Mouse (Mus musculus): ENCODE data around the gene Lmtk3. TPM values are rescaled to one million over a fixed set of nuclear protein-coding genes. Genes with fewer than 3 reads are reported as not detected.

The Lmtk3 gene
- polyA plus RNA-seq, 1 experiment from 2014 or later: 32.3 TPM

DNA sequence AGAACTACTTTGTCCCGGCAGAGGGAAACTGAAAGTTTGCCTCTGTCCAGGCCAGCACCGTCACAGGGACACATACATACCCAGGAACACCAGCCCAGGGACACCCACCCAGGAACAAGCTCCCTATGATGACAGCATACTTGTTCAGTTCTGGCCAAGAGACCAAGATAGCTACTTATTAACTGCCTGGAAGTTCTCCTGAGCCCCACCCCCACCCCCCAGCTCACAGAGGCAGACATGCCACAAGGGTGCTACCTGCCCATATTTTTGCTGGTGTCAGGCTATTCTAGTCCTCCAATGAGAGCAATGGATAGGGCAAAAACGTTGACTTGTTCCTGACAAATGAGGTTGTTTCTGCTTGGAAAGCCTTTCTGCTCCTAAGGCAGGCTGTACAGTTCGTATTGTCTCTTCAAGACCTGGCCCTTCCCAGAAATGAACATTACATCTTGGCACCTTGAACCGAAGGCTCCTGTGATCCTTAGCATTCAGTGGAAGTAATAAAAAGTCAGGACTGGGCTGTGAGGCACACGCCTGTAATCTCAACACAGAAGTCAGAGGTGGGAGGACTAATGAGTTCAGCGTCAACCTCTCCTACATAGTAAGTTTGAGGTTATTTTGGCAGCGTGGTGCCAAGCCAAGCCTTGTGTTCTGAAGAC, 13.0 kb upstream of the Lmtk3 start:
- 80% methylated on average over 8 of the region's 8 CpGs for WGBS
- H3K27me3 ChIP-seq (ENCODE audit: control insufficient read depth, insufficient read depth, low read length): no peaks in the 10 kb centered on the region
- H3K36me3 ChIP-seq (ENCODE audit: control insufficient read depth, insufficient read depth, low read length): no peaks in the 10 kb centered on the region
- no peak for ATAC-seq (ENCODE audit: low read depth)
- H3K4me1 ChIP-seq (ENCODE audit: control insufficient read depth, insufficient read depth, low read length): no peaks in the 10 kb centered on the region
- no peaks in the 10 kb centered on the region for H3K9me3 ChIP-seq (ENCODE audit: control insufficient read depth, low read length)
- no peak overlapping the region for H3K4me3 ChIP-seq (ENCODE audit: low read depth, low read length)
- H3K27ac ChIP-seq (ENCODE audit: low read depth, low read length): no peak overlapping the region
- no peak overlapping the region for H3K9ac ChIP-seq (replicated peaks; ENCODE audit: low read depth, low read length)
- H3K4me2 ChIP-seq (ENCODE audit: low read depth, low read length): no peak overlapping the region

DNA sequence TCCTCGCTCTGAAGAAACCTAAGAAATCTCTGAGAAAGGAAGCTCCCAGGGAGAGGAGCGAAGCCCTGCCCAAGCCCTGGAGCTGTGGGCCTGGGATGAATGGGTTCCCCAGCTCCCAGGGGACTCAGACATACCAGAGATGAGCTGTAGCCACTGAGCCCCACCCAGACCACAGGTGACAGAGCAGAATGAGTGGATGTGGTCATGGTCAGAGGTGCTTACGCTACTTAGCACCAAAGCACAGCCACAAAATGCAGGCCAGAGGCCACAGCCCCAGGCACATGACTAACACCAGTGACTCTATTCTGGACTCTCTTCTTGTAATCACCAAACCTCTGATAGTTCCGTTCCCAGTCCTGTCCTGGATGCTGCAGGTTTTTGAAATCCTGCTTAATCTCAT, 12.4 kb upstream of the Lmtk3 start:
- H3K27ac ChIP-seq (ENCODE audit: low read depth, low read length): no peak overlapping the region
- H3K27me3 ChIP-seq (ENCODE audit: control insufficient read depth, insufficient read depth, low read length): no peaks in the 10 kb centered on the region
- no peak for ATAC-seq (ENCODE audit: low read depth)
- H3K36me3 ChIP-seq (ENCODE audit: control insufficient read depth, insufficient read depth, low read length): no peaks in the 10 kb centered on the region
- no peak overlapping the region for H3K4me2 ChIP-seq (ENCODE audit: low read depth, low read length)
- no peaks in the 10 kb centered on the region for H3K9me3 ChIP-seq (ENCODE audit: control insufficient read depth, low read length)
- WGBS: 75% methylated on average over 4 of the region's 4 CpGs
- H3K4me1 ChIP-seq (ENCODE audit: control insufficient read depth, insufficient read depth, low read length): no peaks in the 10 kb centered on the region
- no peak overlapping the region for H3K4me3 ChIP-seq (ENCODE audit: low read depth, low read length)
- H3K9ac ChIP-seq (replicated peaks; ENCODE audit: low read depth, low read length): no peak overlapping the region

DNA sequence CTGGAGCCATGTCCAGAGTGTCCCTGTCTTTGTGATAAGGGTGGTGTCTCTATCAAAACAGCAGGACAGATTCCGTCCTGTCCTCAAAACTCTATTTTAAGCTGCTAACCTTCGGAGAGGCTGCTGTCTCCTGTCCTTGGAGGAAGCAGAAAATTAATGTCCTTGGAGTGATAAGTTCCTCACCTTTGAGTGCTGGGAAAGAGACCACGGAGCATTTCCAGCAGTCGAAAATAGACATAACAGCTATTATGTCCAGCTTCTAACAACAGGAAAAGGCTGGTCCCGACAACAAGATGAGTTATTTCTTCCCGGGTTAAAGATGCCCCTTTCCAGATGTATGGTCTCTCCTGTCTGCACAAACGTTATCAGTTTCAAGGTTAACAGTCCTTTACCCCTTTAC, 8.3 kb upstream of the Lmtk3 start:
- WGBS: 84% methylated on average over 7 of the region's 7 CpGs
- no peaks in the 10 kb centered on the region for H3K27me3 ChIP-seq (ENCODE audit: control insufficient read depth, insufficient read depth, low read length)
- H3K9me3 ChIP-seq (ENCODE audit: control insufficient read depth, low read length): no peaks in the 10 kb centered on the region
- no peak overlapping the region for H3K9ac ChIP-seq (replicated peaks; ENCODE audit: low read depth, low read length)
- H3K4me2 ChIP-seq (ENCODE audit: low read depth, low read length): no peak overlapping the region
- no peak overlapping the region for H3K27ac ChIP-seq (ENCODE audit: low read depth, low read length)
- no peak overlapping the region for H3K4me3 ChIP-seq (ENCODE audit: low read depth, low read length)
- no peaks in the 10 kb centered on the region for H3K36me3 ChIP-seq (ENCODE audit: control insufficient read depth, insufficient read depth, low read length)
- H3K4me1 ChIP-seq (ENCODE audit: control insufficient read depth, insufficient read depth, low read length): no peaks in the 10 kb centered on the region
- ATAC-seq (ENCODE audit: low read depth): no peak

DNA sequence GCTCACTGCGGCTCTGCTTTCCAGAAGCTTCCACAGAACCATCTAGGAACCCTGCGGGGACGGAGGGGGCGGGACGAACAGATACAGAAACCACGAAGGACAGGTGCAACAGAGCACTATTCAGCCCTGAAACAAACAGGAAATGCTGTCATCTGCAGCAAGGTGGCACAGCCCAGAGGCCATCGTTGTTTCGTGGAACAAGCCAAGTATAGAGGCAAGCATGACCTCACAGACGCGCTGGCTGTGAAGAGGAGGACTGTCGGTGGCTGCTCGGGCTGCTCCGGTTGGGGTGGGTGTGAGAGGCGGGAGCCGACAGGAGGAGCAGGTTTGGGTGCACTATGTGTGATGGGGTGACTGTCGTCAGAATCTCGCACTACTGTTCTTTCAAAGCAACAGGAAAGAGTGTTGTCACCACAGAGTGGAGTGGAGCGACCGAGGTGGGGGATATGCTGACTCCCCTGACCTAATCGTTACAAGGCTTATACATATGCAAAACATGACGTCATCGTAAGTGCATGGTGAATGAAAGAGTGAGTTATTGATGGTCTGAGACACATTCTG, 4.4 kb upstream of the Lmtk3 start:
- WGBS: 20% methylated on average over 22 of the region's 22 CpGs
- Histone ChIP-seq H3K9ac (replicated peaks; ENCODE audit: low read depth, low read length) (no peak overlapping the region), H3K36me3 (ENCODE audit: control insufficient read depth, insufficient read depth, low read length) (no peaks in the 10 kb centered on the region), H3K9me3 (ENCODE audit: control insufficient read depth, low read length) (no peaks in the 10 kb centered on the region), H3K27me3 (ENCODE audit: control insufficient read depth, insufficient read depth, low read length) (no peaks in the 10 kb centered on the region), H3K4me3 (ENCODE audit: low read depth, low read length) (no peak overlapping the region), H3K4me1 (ENCODE audit: control insufficient read depth, insufficient read depth, low read length) (no peaks in the 10 kb centered on the region), H3K27ac (ENCODE audit: low read depth, low read length) (no peak overlapping the region), H3K4me2 (ENCODE audit: low read depth, low read length) (no peak overlapping the region)
- no peak for ATAC-seq (ENCODE audit: low read depth)

DNA sequence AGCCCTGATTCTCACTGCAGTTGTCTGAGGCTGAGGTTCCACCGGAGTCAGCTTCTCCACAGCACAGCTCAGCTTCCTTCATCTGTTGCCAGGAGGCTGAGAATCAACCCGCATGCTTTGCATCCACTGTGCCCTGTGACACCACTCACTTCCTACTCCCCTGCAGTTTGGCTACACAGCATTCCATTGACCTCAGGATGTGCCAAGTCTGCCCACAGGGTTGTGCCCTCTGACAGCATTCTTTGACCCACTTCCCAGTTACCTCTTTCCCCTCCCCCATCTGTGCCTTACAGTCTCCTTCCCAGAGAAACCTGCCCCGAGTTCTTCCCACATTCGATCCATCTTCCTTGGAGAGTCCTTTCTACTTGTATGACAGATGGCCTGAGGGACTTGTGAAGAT, 1.3 kb upstream of the Lmtk3 start:
- Histone ChIP-seq H3K4me3 (ENCODE audit: low read depth, low read length) (no peak overlapping the region), H3K4me2 (ENCODE audit: low read depth, low read length) (no peak overlapping the region), H3K4me1 (ENCODE audit: control insufficient read depth, insufficient read depth, low read length) (peaks cover 8% of the 10 kb centered on the region), H3K27ac (ENCODE audit: low read depth, low read length) (no peak overlapping the region), H3K27me3 (ENCODE audit: control insufficient read depth, insufficient read depth, low read length) (peaks cover 2% of the 10 kb centered on the region; the same call in 1 of the 2 replicates), H3K36me3 (ENCODE audit: control insufficient read depth, insufficient read depth, low read length) (0 out of 2 replicates have a peak, but pooled peaks cover under 1% of the 10 kb centered on the region), H3K9me3 (ENCODE audit: control insufficient read depth, low read length) (no peaks in the 10 kb centered on the region), H3K9ac (replicated peaks; ENCODE audit: low read depth, low read length) (no peak overlapping the region)
- WGBS: 68% methylated on average over 4 of the region's 4 CpGs
- ATAC-seq (ENCODE audit: low read depth): no peak

DNA sequence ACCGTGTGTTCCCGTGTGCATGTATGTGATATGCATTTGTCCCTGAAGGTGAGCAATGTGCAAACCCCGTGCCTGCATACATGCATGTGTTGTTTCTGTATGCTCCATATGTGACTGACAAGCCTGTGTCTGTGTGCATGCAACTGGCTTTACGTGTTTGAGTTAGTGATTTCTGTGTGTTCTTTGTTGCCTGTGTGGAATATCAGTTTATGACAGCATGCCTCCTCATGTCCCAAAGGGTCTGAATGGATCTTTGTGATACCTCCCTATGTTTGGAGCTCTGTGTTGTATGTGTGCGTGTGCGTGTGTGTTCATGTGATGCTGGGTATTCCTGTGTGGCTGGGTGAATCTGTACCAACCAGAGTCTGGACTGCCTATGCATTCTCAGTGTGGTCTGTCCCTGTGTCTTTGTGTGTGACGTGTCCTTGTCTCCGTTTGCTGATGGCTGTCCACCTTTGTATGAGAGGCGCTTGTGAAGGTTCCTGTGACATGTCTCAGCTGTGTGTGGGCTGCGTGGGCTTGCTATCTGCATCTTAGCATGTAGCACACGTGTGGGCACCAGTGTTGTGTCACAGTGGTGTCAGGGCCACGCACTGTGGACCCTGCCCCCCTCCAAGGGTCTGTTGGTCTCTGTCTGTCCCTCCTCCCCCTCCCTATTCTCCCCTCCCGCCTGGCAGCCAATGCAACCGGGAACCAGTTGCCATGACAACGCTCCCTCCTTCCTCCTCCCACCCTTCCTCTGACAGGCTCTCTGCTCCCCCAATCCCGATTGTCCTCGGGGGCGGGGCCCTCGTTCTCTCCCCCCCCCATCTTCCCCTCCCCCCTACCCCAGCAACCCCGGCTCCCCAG, 1.2 kb downstream of the Lmtk3 start, which contains the start of gene Sult2b1:
Gene Sult2b1 (minus strand): TSS at position 146 of the 849 bp plus-strand sequence.
- peaks cover 2% of the 10 kb centered on the region; the same call in 1 of the 2 replicates for H3K27me3 ChIP-seq (ENCODE audit: control insufficient read depth, insufficient read depth, low read length)
- peaks cover 22% of the 10 kb centered on the region for H3K36me3 ChIP-seq (ENCODE audit: control insufficient read depth, insufficient read depth, low read length)
- H3K4me1 ChIP-seq (ENCODE audit: control insufficient read depth, insufficient read depth, low read length): peaks cover 13% of the 10 kb centered on the region
- H3K4me2 ChIP-seq (ENCODE audit: low read depth, low read length): peak within 1 kb of the TSS; percentile 72
- ATAC-seq (ENCODE audit: low read depth): peak; percentile 63
- peak within 1 kb of the TSS; percentile 97 for H3K9ac ChIP-seq (replicated peaks; ENCODE audit: low read depth, low read length)
- WGBS: 15% methylated on average over 15 of the region's 20 CpGs
- H3K4me3 ChIP-seq (ENCODE audit: low read depth, low read length): peak within 1 kb of the TSS; percentile 97
- H3K27ac ChIP-seq (ENCODE audit: low read depth, low read length): peak within 1 kb of the TSS; percentile 95
- no peaks in the 10 kb centered on the region for H3K9me3 ChIP-seq (ENCODE audit: control insufficient read depth, low read length)

DNA sequence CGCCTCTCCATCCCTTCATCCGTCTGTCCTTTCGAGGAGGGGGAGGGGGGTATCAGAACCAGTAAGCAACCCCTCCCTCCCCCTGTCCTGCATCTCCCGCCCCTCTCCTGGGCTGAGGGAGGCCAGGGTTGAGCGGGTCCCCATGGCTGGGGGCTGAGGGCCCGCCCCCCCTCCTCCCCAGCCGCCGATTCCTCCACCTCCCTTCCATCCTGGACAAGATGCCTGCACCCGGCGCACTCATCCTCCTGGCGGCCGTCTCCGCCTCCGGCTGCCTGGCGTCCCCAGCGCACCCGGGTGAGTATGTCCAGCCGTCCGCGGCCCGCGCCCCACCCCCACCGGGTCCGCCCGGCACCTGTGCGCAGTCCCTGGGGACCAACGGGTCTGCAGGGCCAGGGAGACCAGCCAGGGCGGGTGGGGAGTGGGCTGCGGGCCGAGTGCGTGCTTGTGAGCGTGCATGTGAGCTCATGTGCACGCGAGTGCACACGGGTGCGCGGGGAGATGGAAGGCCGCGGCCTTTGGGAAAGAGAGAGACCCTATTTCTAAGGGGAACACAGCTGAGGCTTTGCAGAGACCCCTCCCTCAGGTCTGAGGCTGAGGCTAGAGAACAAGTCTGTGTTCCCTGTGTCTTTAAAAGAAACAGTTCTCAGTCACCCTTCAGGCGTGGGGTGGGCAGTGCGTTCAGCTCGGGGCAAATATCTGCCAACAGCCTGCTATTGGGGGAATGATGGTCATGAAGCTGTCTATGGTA, 2.0 kb downstream of the Lmtk3 start:
- Histone ChIP-seq H3K4me3 (ENCODE audit: low read depth, low read length) (peak overlapping the region; percentile 97), H3K9me3 (ENCODE audit: control insufficient read depth, low read length) (no peaks in the 10 kb centered on the region), H3K4me2 (ENCODE audit: low read depth, low read length) (peak overlapping the region; percentile 72), H3K27me3 (ENCODE audit: control insufficient read depth, insufficient read depth, low read length) (peaks cover 2% of the 10 kb centered on the region; the same call in 1 of the 2 replicates), H3K27ac (ENCODE audit: low read depth, low read length) (peak overlapping the region; percentile 95), H3K9ac (replicated peaks; ENCODE audit: low read depth, low read length) (peak overlapping the region; percentile 97), H3K4me1 (ENCODE audit: control insufficient read depth, insufficient read depth, low read length) (peaks cover 13% of the 10 kb centered on the region), H3K36me3 (ENCODE audit: control insufficient read depth, insufficient read depth, low read length) (peaks cover 30% of the 10 kb centered on the region)
- peak; percentile 38 for ATAC-seq (ENCODE audit: low read depth)
- under 1% methylated on average over 34 of the region's 42 CpGs for WGBS

DNA sequence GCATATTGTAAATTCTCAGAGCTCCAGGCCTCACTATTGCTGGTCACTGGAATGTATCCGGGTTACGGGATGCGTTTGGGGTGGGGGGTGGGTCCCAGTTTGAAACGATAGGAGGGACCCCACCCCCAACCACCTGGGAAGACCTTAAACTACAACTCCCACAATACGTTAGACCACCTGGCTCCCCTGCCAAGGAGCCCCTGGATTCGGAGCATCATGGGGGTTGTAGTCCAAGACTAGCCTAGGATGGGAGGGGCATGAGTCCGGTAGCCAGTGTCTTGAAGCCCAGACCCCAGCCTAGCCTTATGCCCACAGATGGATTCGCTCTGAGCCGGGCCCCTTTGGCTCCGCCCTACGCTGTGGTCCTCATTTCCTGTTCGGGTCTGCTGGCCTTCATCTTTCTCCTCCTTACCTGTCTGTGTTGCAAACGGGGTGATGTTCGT, 2.6 kb downstream of the Lmtk3 start:
- ATAC-seq (ENCODE audit: low read depth): peak; percentile 32
- peak overlapping the region; percentile 95 for H3K27ac ChIP-seq (ENCODE audit: low read depth, low read length)
- H3K36me3 ChIP-seq (ENCODE audit: control insufficient read depth, insufficient read depth, low read length): peaks cover 34% of the 10 kb centered on the region
- peak overlapping the region; percentile 72 for H3K4me2 ChIP-seq (ENCODE audit: low read depth, low read length)
- H3K9me3 ChIP-seq (ENCODE audit: control insufficient read depth, low read length): no peaks in the 10 kb centered on the region
- H3K9ac ChIP-seq (replicated peaks; ENCODE audit: low read depth, low read length): peak overlapping the region; percentile 97
- H3K4me3 ChIP-seq (ENCODE audit: low read depth, low read length): peak overlapping the region; percentile 97
- WGBS: under 1% methylated on average over 14 of the region's 14 CpGs
- H3K27me3 ChIP-seq (ENCODE audit: control insufficient read depth, insufficient read depth, low read length): peaks cover 2% of the 10 kb centered on the region; the same call in 1 of the 2 replicates
- H3K4me1 ChIP-seq (ENCODE audit: control insufficient read depth, insufficient read depth, low read length): peaks cover 13% of the 10 kb centered on the region
